In the genomic region with DNA sequence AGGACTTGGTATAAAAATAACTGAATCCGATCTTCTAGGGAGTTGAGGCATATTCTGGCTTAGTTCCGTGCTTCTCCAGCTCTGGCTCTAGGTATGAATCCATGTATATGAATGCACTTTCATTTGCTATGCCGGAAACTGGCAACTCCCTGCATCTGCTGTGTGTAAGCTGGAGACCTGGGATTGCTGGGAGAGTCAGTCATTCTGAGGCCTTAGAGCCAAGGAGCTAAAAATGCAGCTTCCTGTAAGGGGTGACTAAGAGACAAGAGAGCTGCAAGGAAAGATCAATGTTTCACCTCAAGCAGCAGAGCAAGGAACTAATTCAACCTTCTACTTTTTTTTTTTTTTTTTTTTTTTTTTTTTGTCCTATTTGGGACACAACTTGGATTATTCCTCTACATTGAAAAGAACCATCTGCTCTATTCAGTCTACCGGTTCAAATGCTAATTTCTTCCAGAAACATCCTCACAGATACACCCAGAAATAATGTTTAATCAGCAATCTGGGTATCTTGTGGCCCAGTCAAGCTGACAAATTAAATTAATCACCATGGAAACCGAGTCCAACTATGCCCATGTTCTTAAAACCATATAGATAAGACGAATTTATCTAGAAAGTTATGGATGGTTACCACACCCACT, we compare ENCODE assay signal across 24 mouse cellular contexts.
A peak's percentile ranks its signal among the peaks of the same experiment; 100 is the strongest.
DNase-seq lines count a peak whose midpoint lies in the region; ATAC-seq lines count a peak whose summit lies in the region.
"Had no signal": no experiment of that assay in that cellular context is flagged by ENCODE, and none has a peak within 500 bp of the region (broad histone marks: within the 10 kb centered on the region; RNA-seq: fewer than 3 reads in every experiment).

No protein-coding gene starts in this region.

- 66% methylated on average over 6 of the region's 6 CpGs for WGBS in hindbrain, embryonic 12.5 days
- 76% methylated on average over 6 of the region's 6 CpGs for WGBS in hindbrain, embryonic 10.5 days
- WGBS in forebrain, embryonic 14.5 days: 33% methylated on average over 6 of the region's 6 CpGs

- ATAC-seq in hindbrain, embryonic 12.5 days (ENCODE audit: low FRiP score): peak; percentile 60
- ATAC-seq in forebrain, embryonic 14.5 days: peak; percentile 92
- ATAC-seq: CD4-positive, CD25-positive, alpha-beta regulatory T cell, adult 4 months; intestine, postnatal 0 days; Patski had no signal

- no peaks in the 10 kb centered on the region for H3K36me3 ChIP-seq in hindbrain, embryonic 12.5 days
- no peaks in the 10 kb centered on the region for H3K36me3 ChIP-seq in hindbrain, embryonic 10.5 days
- H3K36me3 ChIP-seq in forebrain, embryonic 14.5 days (ENCODE audit: control insufficient read depth, insufficient read depth, low read length): no peaks in the 10 kb centered on the region
- H3K36me3 ChIP-seq: embryonic facial prominence, embryonic 12.5 days; heart, embryonic 10.5 days; limb, embryonic 15.5 days; lung, embryonic 15.5 days; neural tube, embryonic 15.5 days had no signal

- DNase-seq in hindbrain, embryonic 10.5 days (ENCODE audit: low spot score): no peak
- peak; percentile 30 for DNase-seq in retina, embryonic 14.5 days (ENCODE audit: low spot score)
- no peak for DNase-seq in retina, postnatal 1 day
- DNase-seq in forebrain, embryonic 14.5 days (ENCODE audit: low spot score): peak; percentile 78
- DNase-seq in left cerebral cortex, postnatal 14 days (ENCODE audit: low spot score in 2 of 2): no peak
- no peak for DNase-seq in cerebellum, adult 11 months
- DNase-seq: cerebellum, adult 2 months; cerebellum, postnatal 25 days; gastrocnemius, postnatal 10 days; heart, postnatal 4 days; kidney, postnatal 25 days; lung, postnatal 36 days; thymus, adult 18-20 months had no signal

- no peak overlapping the region for H3K9ac ChIP-seq in hindbrain, embryonic 12.5 days
- no peak overlapping the region for H3K9ac ChIP-seq in forebrain, embryonic 14.5 days (ENCODE audit: low read length)
- H3K9ac ChIP-seq: embryonic facial prominence, embryonic 12.5 days; limb, embryonic 15.5 days; liver, embryonic 14.5 days; lung, embryonic 15.5 days; neural tube, embryonic 15.5 days had no signal

- no peak overlapping the region for H3K4me3 ChIP-seq in hindbrain, embryonic 12.5 days
- H3K4me3 ChIP-seq in hindbrain, embryonic 10.5 days: no peak overlapping the region
- H3K4me3 ChIP-seq in forebrain, embryonic 14.5 days (ENCODE audit: low read depth, low read length): no peak overlapping the region
- H3K4me3 ChIP-seq: embryonic facial prominence, embryonic 12.5 days; heart, embryonic 10.5 days; limb, embryonic 15.5 days; lung, embryonic 15.5 days; megakaryocyte, embryonic 14.5 days; neural tube, embryonic 15.5 days had no signal

- no peak overlapping the region for H3K4me2 ChIP-seq in hindbrain, embryonic 12.5 days (replicated peaks)
- H3K4me2 ChIP-seq in forebrain, embryonic 14.5 days (ENCODE audit: low read length): no peak overlapping the region
- H3K4me2 ChIP-seq: embryonic facial prominence, embryonic 12.5 days; limb, embryonic 15.5 days; lung, embryonic 15.5 days; neural tube, embryonic 15.5 days had no signal

- no peaks in the 10 kb centered on the region for H3K9me3 ChIP-seq in hindbrain, embryonic 12.5 days (replicated peaks)
- no peaks in the 10 kb centered on the region for H3K9me3 ChIP-seq in hindbrain, embryonic 10.5 days
- no peaks in the 10 kb centered on the region for H3K9me3 ChIP-seq in forebrain, embryonic 14.5 days (replicated peaks; ENCODE audit: control insufficient read depth, low read length)
- H3K9me3 ChIP-seq: embryonic facial prominence, embryonic 12.5 days; heart, embryonic 10.5 days; limb, embryonic 15.5 days; lung, embryonic 15.5 days; neural tube, embryonic 15.5 days had no signal

- H3K27me3 ChIP-seq in hindbrain, embryonic 12.5 days: no peaks in the 10 kb centered on the region
- H3K27me3 ChIP-seq in hindbrain, embryonic 10.5 days (ENCODE audit: insufficient read depth, poor library complexity, severe bottlenecking): no peaks in the 10 kb centered on the region
- H3K27me3 ChIP-seq in forebrain, embryonic 14.5 days (replicated peaks; ENCODE audit: control insufficient read depth, insufficient read depth, low read length): no peaks in the 10 kb centered on the region
- H3K27me3 ChIP-seq: embryonic facial prominence, embryonic 12.5 days; limb, embryonic 15.5 days; lung, embryonic 15.5 days; megakaryocyte, embryonic 14.5 days; neural tube, embryonic 15.5 days; Patski had no signal

- no peaks in the 10 kb centered on the region for H3K4me1 ChIP-seq in hindbrain, embryonic 12.5 days
- H3K4me1 ChIP-seq in hindbrain, embryonic 10.5 days (replicated peaks): 0 out of 2 replicates have a peak, but pooled peaks cover 5% of the 10 kb centered on the region
- peaks cover 5% of the 10 kb centered on the region; the same call in 1 of the 2 replicates for H3K4me1 ChIP-seq in forebrain, embryonic 14.5 days (ENCODE audit: control insufficient read depth, insufficient read depth, low read length)
- H3K4me1 ChIP-seq: embryonic facial prominence, embryonic 12.5 days; heart, embryonic 10.5 days; limb, embryonic 15.5 days; lung, embryonic 15.5 days; megakaryocyte, embryonic 14.5 days; neural tube, embryonic 15.5 days had no signal

- intact Hi-C loops in left cerebral cortex, postnatal 14 days (cut with DNase I): no loop called here

- H3K27ac ChIP-seq in hindbrain, embryonic 12.5 days: no peak overlapping the region
- no peak overlapping the region for H3K27ac ChIP-seq in hindbrain, embryonic 10.5 days
- H3K27ac ChIP-seq in forebrain, embryonic 14.5 days (ENCODE audit: low read depth, low read length): peak overlapping the region; percentile 70
- H3K27ac ChIP-seq: embryonic facial prominence, embryonic 12.5 days; heart, embryonic 10.5 days; limb, embryonic 15.5 days; liver, embryonic 14.5 days; lung, embryonic 15.5 days; neural tube, embryonic 15.5 days had no signal

Comparison
In these comparisons a context has a peak if more than half of its experiments do, and no peak if none do; other contexts are left out.
1. DNase-seq: peak in retina, embryonic 14.5 days (single experiment) and forebrain, embryonic 14.5 days (single experiment); none in hindbrain, embryonic 10.5 days (single experiment), retina, postnatal 1 day (single experiment), left cerebral cortex, postnatal 14 days (0 of 2) and cerebellum, adult 11 months (single experiment).